In the genomic region with DNA sequence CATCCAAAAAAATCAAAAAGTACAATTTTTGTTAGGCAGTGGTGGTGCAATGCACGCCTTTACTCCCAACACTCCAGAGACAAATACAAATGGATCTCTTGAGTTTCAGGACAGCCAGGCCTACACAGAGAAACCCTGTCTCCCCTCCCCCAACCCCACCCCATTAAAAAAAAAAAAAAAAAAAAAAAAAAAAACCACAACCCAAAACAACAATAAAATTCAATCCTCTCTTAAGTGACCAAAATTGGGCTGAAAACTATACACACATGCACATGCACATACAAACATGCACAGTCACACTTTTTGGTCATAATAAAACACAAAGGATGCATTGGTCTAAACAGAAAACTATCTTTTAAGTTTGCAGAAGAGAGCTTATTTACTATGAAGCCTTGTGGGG, we compare ENCODE assay signal across 16 mouse cellular contexts. TPM values are rescaled to one million over a fixed set of nuclear protein-coding genes. Genes with fewer than 3 reads are reported as not detected.
A peak's percentile ranks its signal among the peaks of the same experiment; 100 is the strongest.
DNase-seq lines count a peak whose midpoint lies in the region; ATAC-seq and TF ChIP-seq lines count a peak whose summit lies in the region.
"Had no signal": no experiment of that assay in that cellular context is flagged by ENCODE, and none has a peak within 500 bp of the region (broad histone marks: within the 10 kb centered on the region; RNA-seq: fewer than 3 reads in every experiment).

No protein-coding gene starts in this region.

- WGBS in forebrain, postnatal 0 days, result 49% methylated on average over 1 of the region's 1 CpGs
- 44% methylated on average over 1 of the region's 1 CpGs for WGBS in forebrain, embryonic 16.5 days
- WGBS in heart, postnatal 0 days, result 42% methylated on average over 1 of the region's 1 CpGs
- WGBS in neural tube, embryonic 13.5 days, result 58% methylated on average over 1 of the region's 1 CpGs

- H3K27ac ChIP-seq in forebrain, postnatal 0 days (ENCODE audit: low read depth, low read length), result no peak overlapping the region
- no peak overlapping the region for H3K27ac ChIP-seq in forebrain, embryonic 16.5 days (ENCODE audit: low read length)
- no peak overlapping the region for H3K27ac ChIP-seq in heart, postnatal 0 days (ENCODE audit: low read depth)
- 0 out of 2 replicates have a peak overlapping the region, but pooled peaks have one; percentile 30 for H3K27ac ChIP-seq in neural tube, embryonic 13.5 days (replicated peaks)
- H3K27ac ChIP-seq: stomach, postnatal 0 days had no signal

- H3K4me2 ChIP-seq in forebrain, postnatal 0 days (ENCODE audit: low read depth), result peak overlapping the region; percentile 27; the same call in 1 of the 2 replicates
- H3K4me2 ChIP-seq in forebrain, embryonic 16.5 days (ENCODE audit: low read length), result no peak overlapping the region
- peak overlapping the region; percentile 66 for H3K4me2 ChIP-seq in heart, postnatal 0 days (ENCODE audit: low read depth, low read length)
- H3K4me2 ChIP-seq in neural tube, embryonic 13.5 days, result peak overlapping the region; percentile 50
- H3K4me2 ChIP-seq: lung, embryonic 14.5 days had no signal

- no peaks in the 10 kb centered on the region for H3K9me3 ChIP-seq in forebrain, postnatal 0 days (ENCODE audit: low read length)
- no peaks in the 10 kb centered on the region for H3K9me3 ChIP-seq in forebrain, embryonic 16.5 days (ENCODE audit: control insufficient read depth, low read length)
- H3K9me3 ChIP-seq in heart, postnatal 0 days (replicated peaks; ENCODE audit: control insufficient read depth, low read length), result no peaks in the 10 kb centered on the region
- H3K9me3 ChIP-seq in neural tube, embryonic 13.5 days, result no peaks in the 10 kb centered on the region
- H3K9me3 ChIP-seq: megakaryocyte, embryonic 14.5 days had no signal

- no peaks in the 10 kb centered on the region for H3K36me3 ChIP-seq in forebrain, postnatal 0 days (ENCODE audit: insufficient read depth)
- no peaks in the 10 kb centered on the region for H3K36me3 ChIP-seq in forebrain, embryonic 16.5 days (ENCODE audit: control insufficient read depth, insufficient read depth)
- H3K36me3 ChIP-seq in heart, postnatal 0 days (replicated peaks; ENCODE audit: control insufficient read depth, insufficient read depth, low read length), result 0 out of 2 replicates have a peak, but pooled peaks cover 3% of the 10 kb centered on the region
- H3K36me3 ChIP-seq in neural tube, embryonic 13.5 days, result no peaks in the 10 kb centered on the region

- H3K4me3 ChIP-seq in forebrain, postnatal 0 days (ENCODE audit: low read depth, low read length), result no peak overlapping the region
- no peak overlapping the region for H3K4me3 ChIP-seq in forebrain, embryonic 16.5 days (replicated peaks; ENCODE audit: low read length)
- peak overlapping the region; percentile 32; the same call in 1 of the 2 replicates for H3K4me3 ChIP-seq in heart, postnatal 0 days (ENCODE audit: low read depth, low read length)
- no peak overlapping the region; the same call in 1 of the 2 replicates for H3K4me3 ChIP-seq in neural tube, embryonic 13.5 days
- H3K4me3 ChIP-seq: erythroblast, embryonic 14.5 days had no signal

- TF ChIP-seq EP300 in heart, postnatal 0 days (IDR thresholded peaks at IDR 0.05; ENCODE audit: low read depth), result no peak

- no peaks in the 10 kb centered on the region for H3K27me3 ChIP-seq in forebrain, postnatal 0 days (ENCODE audit: insufficient read depth, low read length)
- H3K27me3 ChIP-seq in forebrain, embryonic 16.5 days (replicated peaks; ENCODE audit: control insufficient read depth, insufficient read depth, low read length), result no peaks in the 10 kb centered on the region
- no peaks in the 10 kb centered on the region for H3K27me3 ChIP-seq in heart, postnatal 0 days (ENCODE audit: control insufficient read depth, insufficient read depth, low read length)
- H3K27me3 ChIP-seq in neural tube, embryonic 13.5 days, result no peaks in the 10 kb centered on the region
- H3K27me3 ChIP-seq: megakaryocyte, embryonic 14.5 days had no signal

- DNase-seq in forebrain, postnatal 0 days, result no peak
- no peak for DNase-seq in heart, postnatal 0 days (ENCODE audit: low spot score)
- DNase-seq in heart, postnatal 4 days, result no peak
- DNase-seq in neural tube, embryonic 10.5 days (ENCODE audit: extremely low spot score, low spot score), result no peak
- DNase-seq in spleen, adult 12 weeks (ENCODE audit: low spot score), result no peak
- DNase-seq in thymus, adult 18-20 months, result no peak
- DNase-seq: adrenal gland, postnatal 14 days; cerebellum, postnatal 10 days; lung, embryonic 14.5 days; spleen, adult 18-20 months; thymus, postnatal 36 days had no signal

- no peak for TF ChIP-seq CTCF in forebrain, postnatal 0 days (IDR thresholded peaks at IDR 0.05; ENCODE audit: low read depth)
- no peak for TF ChIP-seq CTCF in heart, postnatal 0 days (IDR thresholded peaks at IDR 0.05; ENCODE audit: low read depth)

- H3K4me1 ChIP-seq in forebrain, postnatal 0 days (ENCODE audit: insufficient read depth), result 0 out of 2 replicates have a peak, but pooled peaks cover 9% of the 10 kb centered on the region
- H3K4me1 ChIP-seq in forebrain, embryonic 16.5 days (replicated peaks; ENCODE audit: control insufficient read depth, insufficient read depth, low read length), result peaks cover 22% of the 10 kb centered on the region
- H3K4me1 ChIP-seq in heart, postnatal 0 days (ENCODE audit: control insufficient read depth, insufficient read depth), result peaks cover 34% of the 10 kb centered on the region
- peaks cover 41% of the 10 kb centered on the region for H3K4me1 ChIP-seq in neural tube, embryonic 13.5 days (replicated peaks)

- H3K9ac ChIP-seq in forebrain, postnatal 0 days, result no peak overlapping the region
- H3K9ac ChIP-seq in forebrain, embryonic 16.5 days (replicated peaks; ENCODE audit: low read depth, low read length), result no peak overlapping the region
- 0 out of 2 replicates have a peak overlapping the region, but pooled peaks have one; percentile 53 for H3K9ac ChIP-seq in heart, postnatal 0 days (replicated peaks; ENCODE audit: low read depth, low read length)
- H3K9ac ChIP-seq in neural tube, embryonic 13.5 days, result no peak overlapping the region; the same call in 1 of the 2 replicates
- H3K9ac ChIP-seq: lung, embryonic 14.5 days had no signal

- no peak for ATAC-seq in forebrain, postnatal 0 days
- no peak for ATAC-seq in forebrain, embryonic 16.5 days
- ATAC-seq in heart, postnatal 0 days (ENCODE audit: insufficient read depth, low read depth), result no peak
- ATAC-seq in neural tube, embryonic 13.5 days (ENCODE audit: low read depth), result no peak

RNA-seq across cellular contexts. Expression of a gene that starts 9.6 kb away (rescaled TPM):
- 203 and 225 TPM in 2 replicates for total RNA-seq in forebrain, postnatal 0 days (2014; rRNA removed)
- polyA plus RNA-seq in forebrain, postnatal 0 days (2015; fragmentation: Nextera tagmentation; extraction: Ambion mirVana), result 27.0 and 43.0 TPM in 2 replicates
- polyA plus RNA-seq in forebrain, embryonic 16.5 days (2015; fragmentation: Nextera tagmentation; extraction: Ambion mirVana), result 37.6 and 43.6 TPM in 2 replicates
- total RNA-seq in heart, postnatal 0 days (2014; rRNA removed; ENCODE audit: low replicate concordance), result 359 and 460 TPM in 2 replicates
- polyA plus RNA-seq in heart, postnatal 0 days (2015; fragmentation: Nextera tagmentation; extraction: Ambion mirVana), result 47.6 and 54.8 TPM in 2 replicates
- total RNA-seq in heart, postnatal 4 days (2021), result 100 to 1,000 TPM; 588 to 671 TPM
- 45.6 and 48.1 TPM in 2 replicates for polyA plus RNA-seq in neural tube, embryonic 13.5 days (2015; fragmentation: Nextera tagmentation; extraction: Ambion mirVana)
